Mouse (Mus musculus) forebrain, postnatal 0 days (tissue): ENCODE data around the gene Arsg. TPM values are rescaled to one million over a fixed set of nuclear protein-coding genes. Genes with fewer than 3 reads are reported as not detected.

ENCODE experiments used
- ATAC-seq: fragments of 200-750 bp; cut with Nextera tagmentation; 2 replicates; pipeline ENCODE4 v1.8.0; 2017; ENCODE audit warnings: mild to moderate bottlenecking, moderate library complexity
- DNase-seq: peaks from one replicate; pipeline ENCODE4 v3.0.0-alpha.2; 2015
- H3K27ac ChIP-seq: fragments of 300-500 bp; sonication (generic); 2 replicates; pipeline ENCODE4 v1.5.1; 2014; ENCODE audit warnings: low read depth, mild to moderate bottlenecking, antibody characterized with exemption, low read length, moderate library complexity, mixed read lengths
- H3K27me3 ChIP-seq: fragments of 300-500 bp; sonication (generic); 2 replicates; pipeline ENCODE4 v1.6.1; 2014; ENCODE audit warnings: mild to moderate bottlenecking, low read length, mixed read lengths; ENCODE audit not compliant: insufficient read depth
- H3K36me3 ChIP-seq: fragments of 300-500 bp; sonication (generic); 2 replicates; pipeline ENCODE4 v1.6.1; 2014; ENCODE audit warnings: mild to moderate bottlenecking, moderate library complexity; ENCODE audit not compliant: insufficient read depth
- H3K4me1 ChIP-seq: fragments of 300-500 bp; sonication (generic); 2 replicates; pipeline ENCODE4 v1.6.1; 2014; ENCODE audit warnings: antibody characterized with exemption; ENCODE audit not compliant: insufficient read depth
- H3K4me2 ChIP-seq: fragments of 300-500 bp; sonication (generic); 2 replicates; pipeline ENCODE4 v1.6.1; 2014; ENCODE audit warnings: low read depth, mild to moderate bottlenecking, moderate library complexity
- H3K4me3 ChIP-seq: fragments of 300-500 bp; sonication (generic); 2 replicates; pipeline ENCODE4 v1.5.1; 2014; ENCODE audit warnings: low read depth, low read length, mixed read lengths
- H3K9ac ChIP-seq: fragments of 300-500 bp; sonication (generic); 2 replicates; pipeline ENCODE4 v1.6.1; 2014; ENCODE audit warnings: mild to moderate bottlenecking
- H3K9me3 ChIP-seq: fragments of 300-500 bp; sonication (generic); 2 replicates; pipeline ENCODE4 v1.6.1; 2016; ENCODE audit warnings: low read length
- CTCF ChIP-seq: sonication (generic); IDR thresholded peaks from 2 replicates; pipeline ENCODE4 v1.5.1; 2016; ENCODE audit warnings: antibody characterized with exemption, control low read depth, low read depth
- WGBS: fragments of 180-500 bp; shearing (Covaris S2); extraction: QIAGEN DNeasy Blood & Tissue Kit; methylation state at CpG from one replicate; pipeline ENCODE4 v1.1.7; 2014; 5-methylcytosine and 5-hydroxymethylcytosine counted together
- polyA plus RNA-seq: library from polyadenylated mRNA; unstranded; fragments of >200 nt; fragmentation: Nextera tagmentation; extraction: Ambion mirVana; gene quantifications from 2 replicates; pipeline ENCODE4 v1.2.1, GENCODE M21; 2015
- total RNA-seq: library from RNA; depleted of rRNA; stranded (reverse); fragments of >200 nt; gene quantifications from 2 replicates; pipeline ENCODE4 v1.2.3, GENCODE M21; 2014

Arsg gene
- total and polyA plus RNA-seq, 2 experiments from 2014 or later, result 5.3 to 7.8 TPM

DNA sequence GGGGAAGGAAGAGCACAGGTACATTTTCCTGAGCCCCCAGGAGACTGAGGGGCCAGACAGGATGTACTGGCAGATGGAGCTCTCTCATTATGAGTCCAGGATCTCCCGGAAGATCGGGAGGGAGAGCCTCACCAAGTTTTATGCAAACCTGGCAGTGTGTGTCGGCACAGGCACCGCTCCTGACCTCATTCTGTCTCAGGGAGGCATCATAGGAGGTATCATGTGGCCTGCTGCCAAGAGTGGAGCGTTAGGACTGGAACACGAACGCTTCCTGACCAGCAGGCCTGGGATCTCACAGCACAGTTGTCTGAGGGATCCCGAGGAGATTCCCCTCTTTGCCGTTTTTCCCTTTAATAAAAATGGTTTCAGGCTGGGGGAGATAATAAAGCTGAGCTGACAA is 31.8 kb downstream of the Arsg start:
- H3K4me3 ChIP-seq, result no peak overlapping the region
- no peaks in the 10 kb centered on the region for H3K27me3 ChIP-seq
- no peak for TF ChIP-seq CTCF
- H3K36me3 ChIP-seq, result no peaks in the 10 kb centered on the region
- H3K4me1 ChIP-seq, result no peaks in the 10 kb centered on the region
- H3K9me3 ChIP-seq, result no peaks in the 10 kb centered on the region
- no peak overlapping the region for H3K27ac ChIP-seq
- DNase-seq, result no peak
- H3K9ac ChIP-seq, result no peak overlapping the region
- ATAC-seq, result no peak
- WGBS, result 41% methylated on average over 9 of the region's 9 CpGs
- H3K4me2 ChIP-seq, result no peak overlapping the region

DNA sequence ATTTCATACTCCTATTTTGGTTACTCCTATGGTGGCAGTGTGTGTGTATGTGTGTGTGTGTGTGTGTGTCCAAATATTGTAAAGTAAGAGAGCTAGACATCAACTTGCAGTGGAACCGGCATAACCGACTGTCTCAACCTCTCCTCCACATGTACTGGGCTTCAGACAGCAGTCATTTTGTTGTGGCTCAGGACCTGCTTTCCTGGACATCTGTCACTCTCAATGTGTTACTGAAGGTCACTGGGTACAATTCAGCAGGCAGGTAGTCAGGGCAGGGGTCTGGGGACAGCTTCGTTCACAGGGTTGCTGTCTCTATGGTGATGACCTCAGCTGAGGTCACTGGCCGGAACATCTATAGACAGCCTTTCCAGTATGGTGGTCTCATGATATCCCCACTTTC is 32.6 kb downstream of the Arsg start:
- H3K27me3 ChIP-seq, result no peaks in the 10 kb centered on the region
- no peaks in the 10 kb centered on the region for H3K36me3 ChIP-seq
- H3K4me1 ChIP-seq, result no peaks in the 10 kb centered on the region
- ATAC-seq, result no peak
- H3K9ac ChIP-seq, result no peak overlapping the region
- WGBS, result 91% methylated on average over 4 of the region's 4 CpGs
- no peak overlapping the region for H3K4me2 ChIP-seq
- H3K27ac ChIP-seq, result no peak overlapping the region
- no peak for TF ChIP-seq CTCF
- DNase-seq, result no peak
- H3K9me3 ChIP-seq, result no peaks in the 10 kb centered on the region
- no peak overlapping the region for H3K4me3 ChIP-seq

DNA sequence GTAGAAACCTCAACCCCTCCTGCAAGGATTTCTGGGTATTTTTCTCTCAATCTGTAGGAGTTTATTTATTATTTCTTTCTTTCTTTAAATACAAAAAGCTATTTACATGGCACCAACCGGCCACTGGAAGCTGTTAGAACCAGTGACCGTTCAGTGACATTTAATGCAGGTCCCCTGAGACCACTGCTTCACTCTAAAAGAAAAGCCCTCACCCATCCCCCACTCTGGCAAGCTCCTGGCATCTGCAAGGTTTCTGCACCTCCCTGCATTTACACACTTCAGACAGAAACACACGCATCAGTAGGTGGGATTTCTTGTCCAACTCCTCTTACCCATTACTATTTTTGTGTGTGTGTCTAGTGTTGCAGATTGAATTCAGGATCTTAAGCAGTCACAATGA is 33.9 kb downstream of the Arsg start:
- WGBS, result 57% methylated on average over 3 of the region's 3 CpGs
- Histone ChIP-seq H3K36me3 (no peaks in the 10 kb centered on the region), H3K4me3 (no peak overlapping the region), H3K4me1 (no peaks in the 10 kb centered on the region), H3K9ac (no peak overlapping the region), H3K9me3 (no peaks in the 10 kb centered on the region), H3K27ac (no peak overlapping the region), H3K4me2 (no peak overlapping the region), H3K27me3 (no peaks in the 10 kb centered on the region)
- no peak for TF ChIP-seq CTCF
- ATAC-seq (no peak), DNase-seq (no peak)

DNA sequence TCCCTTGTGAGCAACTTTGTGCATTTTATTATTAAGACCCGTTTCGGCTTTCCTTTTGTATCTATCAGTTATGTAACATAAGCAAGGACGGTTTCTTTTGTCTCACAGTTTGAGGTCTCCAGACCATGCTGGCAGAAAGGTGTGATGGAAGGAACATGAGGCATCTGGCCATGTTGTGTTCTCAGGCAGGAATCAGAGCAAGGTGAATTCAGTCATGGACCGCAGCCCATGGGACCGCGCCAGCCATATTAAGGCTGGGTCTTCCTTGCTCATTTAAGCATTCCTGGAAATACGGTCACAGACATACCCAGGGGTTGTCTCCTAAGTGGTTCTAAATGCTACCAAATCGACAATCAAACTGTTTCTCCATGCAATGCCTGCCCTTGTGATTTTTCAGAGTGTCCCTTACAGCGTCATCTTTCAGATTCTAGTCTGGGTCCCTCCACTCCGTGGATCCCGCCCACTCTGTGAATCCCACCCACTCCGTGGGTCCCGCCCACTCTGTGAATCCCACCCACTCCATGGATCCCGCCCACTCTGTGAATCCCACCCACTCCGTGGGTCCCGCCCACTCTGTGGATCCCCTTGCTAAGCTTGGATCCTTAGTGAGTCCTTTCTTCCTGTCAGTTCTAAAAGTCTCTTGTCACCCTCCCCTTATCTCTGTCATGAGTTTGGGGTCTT is 40.0 kb downstream of the Arsg start:
- Histone ChIP-seq H3K9ac (no peak overlapping the region), H3K4me2 (no peak overlapping the region), H3K27me3 (no peaks in the 10 kb centered on the region), H3K27ac (no peak overlapping the region), H3K36me3 (no peaks in the 10 kb centered on the region), H3K4me1 (no peaks in the 10 kb centered on the region), H3K4me3 (no peak overlapping the region), H3K9me3 (no peaks in the 10 kb centered on the region)
- no peak for TF ChIP-seq CTCF
- no peak for ATAC-seq
- WGBS, result 92% methylated on average over 16 of the region's 16 CpGs
- DNase-seq, result no peak

DNA sequence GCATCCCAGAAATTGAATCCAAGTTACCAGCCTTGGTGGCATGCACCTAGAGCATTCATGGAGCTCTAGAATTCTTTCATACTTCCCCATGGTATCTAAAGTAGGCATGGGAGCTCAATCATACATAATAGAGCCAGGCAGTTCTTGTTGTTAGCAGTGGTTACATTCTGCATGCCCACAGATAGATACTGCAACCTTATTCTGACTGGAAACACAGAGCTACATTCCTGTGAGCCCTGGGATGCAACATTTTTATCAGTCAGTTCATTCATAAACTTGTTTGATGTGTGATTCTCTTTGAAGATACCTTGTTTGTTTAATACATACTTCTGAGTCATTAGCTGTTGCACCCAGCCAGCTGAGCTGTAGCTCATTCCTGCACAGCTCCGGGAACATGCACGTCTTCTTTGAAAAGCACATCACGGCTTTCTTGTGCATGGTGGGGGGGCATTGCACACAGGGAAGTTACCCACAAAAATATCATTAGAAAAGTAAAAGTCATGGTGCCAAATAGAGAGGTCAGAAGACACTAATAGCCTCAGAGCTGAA is 41.0 kb downstream of the Arsg start:
- Histone ChIP-seq H3K27me3 (no peaks in the 10 kb centered on the region), H3K4me1 (no peaks in the 10 kb centered on the region), H3K4me3 (no peak overlapping the region), H3K9me3 (no peaks in the 10 kb centered on the region), H3K27ac (no peak overlapping the region), H3K36me3 (no peaks in the 10 kb centered on the region), H3K4me2 (no peak overlapping the region), H3K9ac (no peak overlapping the region)
- WGBS, result 66% methylated on average over 3 of the region's 3 CpGs
- TF ChIP-seq CTCF, result no peak
- DNase-seq, result no peak
- ATAC-seq, result no peak

DNA sequence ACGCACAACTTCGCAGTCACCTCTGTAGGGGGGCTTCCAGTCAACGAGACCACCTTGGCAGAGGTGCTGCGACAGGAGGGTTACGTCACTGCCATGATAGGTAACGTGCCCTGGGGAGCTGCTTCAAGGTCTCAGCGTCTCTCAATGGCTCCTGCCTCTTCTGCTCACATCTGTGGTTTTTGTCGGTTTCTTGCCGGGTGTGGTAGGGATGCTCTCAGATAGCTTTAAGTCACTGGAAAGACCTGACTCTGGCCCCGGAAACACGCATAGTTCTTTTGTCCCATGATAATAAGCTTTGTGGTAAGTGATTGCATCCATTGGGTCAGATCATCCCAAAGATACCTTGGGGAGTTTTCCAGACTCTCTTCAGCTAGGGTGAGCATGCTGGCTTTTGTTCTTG is 44.2 kb downstream of the Arsg start:
- WGBS, result 93% methylated on average over 11 of the region's 11 CpGs
- H3K9ac ChIP-seq, result no peak overlapping the region
- ATAC-seq, result no peak

DNA sequence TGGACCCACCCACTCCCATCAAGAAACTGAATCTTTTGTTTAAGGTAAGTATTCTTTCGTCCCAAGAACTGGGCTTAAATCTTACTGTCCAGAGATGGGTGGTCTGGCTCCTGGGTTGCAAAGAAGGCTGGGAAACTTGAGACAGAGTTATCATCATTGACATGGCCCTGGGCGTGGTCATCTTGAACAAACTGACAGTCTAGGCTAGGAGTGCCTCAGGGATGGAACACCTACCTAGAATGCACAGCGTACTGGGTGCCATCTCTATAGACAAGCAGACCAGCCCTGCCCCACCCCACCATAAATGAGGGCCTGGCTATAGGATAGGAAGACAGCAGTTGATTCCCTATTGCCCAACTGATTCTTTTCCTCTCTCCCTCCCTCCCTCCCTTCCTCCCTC is 44.6 kb downstream of the Arsg start:
- DNase-seq, result no peak

More for the DNA sequence above, 44.2 kb downstream of the Arsg start:
- Histone ChIP-seq H3K4me3 (no peak overlapping the region), H3K36me3 (no peaks in the 10 kb centered on the region), H3K4me1 (no peaks in the 10 kb centered on the region), H3K27me3 (no peaks in the 10 kb centered on the region), H3K27ac (no peak overlapping the region), H3K4me2 (no peak overlapping the region), H3K9me3 (no peaks in the 10 kb centered on the region)
- no peak for DNase-seq
- TF ChIP-seq CTCF, result no peak

More for the DNA sequence above, 44.6 kb downstream of the Arsg start:
- no peak overlapping the region for H3K27ac ChIP-seq
- H3K9me3 ChIP-seq, result no peaks in the 10 kb centered on the region
- WGBS, result 96% methylated on average over 3 of the region's 3 CpGs
- ATAC-seq, result no peak
- no peaks in the 10 kb centered on the region for H3K36me3 ChIP-seq
- no peak overlapping the region for H3K9ac ChIP-seq
- TF ChIP-seq CTCF, result no peak
- H3K27me3 ChIP-seq, result no peaks in the 10 kb centered on the region
- H3K4me2 ChIP-seq, result no peak overlapping the region
- no peaks in the 10 kb centered on the region for H3K4me1 ChIP-seq
- no peak overlapping the region for H3K4me3 ChIP-seq
